Mouse (Mus musculus) induced T-regulatory cell, adult 2 months (primary cell): ENCODE data around the gene Creg1.
"Not testable (repeated sequence)": the region's sequence is repeated elsewhere in the genome, so short reads cannot be mapped to it uniquely, and the experiment has no call there.

Experiments
- DNase-seq: peaks from one replicate; pipeline ENCODE4 v3.0.0-alpha.2; 2012; ENCODE audit warnings: low read depth

Creg1 gene

DNA sequence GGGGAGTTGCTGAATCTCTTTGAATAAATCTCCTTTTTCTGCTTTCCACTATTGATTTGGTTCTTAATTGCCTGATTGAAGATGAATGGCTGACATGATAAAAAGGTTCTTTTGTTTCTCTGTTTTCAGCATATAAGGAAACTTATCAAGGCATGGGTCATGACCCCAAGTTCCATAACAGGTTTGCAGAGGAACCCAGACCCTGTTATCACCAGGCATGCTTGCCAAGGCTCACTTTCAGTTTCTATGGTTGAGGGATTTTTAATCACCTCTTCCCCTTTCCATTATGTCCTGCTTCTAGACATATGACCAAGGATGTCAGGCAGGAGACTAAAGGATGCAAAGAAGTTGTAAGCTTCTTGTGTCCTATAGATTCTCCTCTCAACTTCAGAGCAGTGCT lies 12.4 kb upstream of the Creg1 start:
- no peak for DNase-seq

- no peak for DNase-seq
These were observed 11.7 kb upstream of the Creg1 start for GRCm38 (mm10) chr1:165751838-165752237.

DNA sequence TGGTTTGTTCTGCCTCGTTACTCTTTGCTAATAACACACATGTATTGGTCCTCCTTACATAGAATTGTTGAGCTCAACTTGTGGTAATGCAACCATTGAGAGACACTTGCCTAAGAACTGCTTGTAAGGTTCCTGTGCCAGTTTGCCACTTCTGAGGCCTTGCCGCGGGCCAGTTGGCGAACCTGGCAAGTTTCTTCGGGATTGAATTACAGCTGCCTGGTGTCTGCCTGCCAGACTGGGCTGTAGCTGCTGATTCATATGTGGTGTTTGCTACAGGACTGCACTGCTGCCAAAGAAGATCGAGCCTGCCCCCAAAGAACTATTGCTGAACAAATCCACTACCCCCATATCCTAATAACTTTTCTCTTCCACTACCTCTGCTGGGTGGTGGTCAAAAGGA lies 9.3 kb upstream of the Creg1 start:
- no peak for DNase-seq

DNA sequence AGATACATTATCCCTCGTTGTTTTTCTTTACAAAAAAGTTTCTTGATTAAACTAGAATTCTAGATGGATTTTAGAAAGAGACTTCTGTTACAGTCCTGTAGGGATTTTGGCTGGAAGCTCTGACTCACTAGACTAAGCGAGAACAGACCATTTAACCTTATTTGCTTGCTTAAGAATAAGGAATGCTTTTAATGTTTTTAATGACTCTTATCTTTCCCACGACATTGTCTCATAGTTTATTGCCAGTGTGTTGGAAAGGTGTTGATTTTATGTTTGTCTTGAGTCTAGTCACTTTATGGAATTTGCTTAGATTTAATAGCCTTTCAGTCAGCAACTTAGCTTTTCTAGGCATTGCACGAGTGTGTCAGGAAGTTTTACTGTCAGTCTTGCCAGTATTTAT lies 8.4 kb upstream of the Creg1 start:
- DNase-seq = no peak

GRCm38 (mm10) chr1:165761522-165762305 lies 1.8 kb upstream of the Creg1 start:
- no peak for DNase-seq

GRCm38 (mm10) chr1:165762498-165762897 lies 1.0 kb upstream of the Creg1 start:
- DNase-seq = not testable (repeated sequence)

GRCm38 (mm10) chr1:165762914-165763634 lies 472 bp upstream of the Creg1 start:
- DNase-seq = peak; percentile 80

- DNase-seq = no peak
These were observed 1.0 kb downstream of the Creg1 start for GRCm38 (mm10) chr1:165764571-165764970.

DNA sequence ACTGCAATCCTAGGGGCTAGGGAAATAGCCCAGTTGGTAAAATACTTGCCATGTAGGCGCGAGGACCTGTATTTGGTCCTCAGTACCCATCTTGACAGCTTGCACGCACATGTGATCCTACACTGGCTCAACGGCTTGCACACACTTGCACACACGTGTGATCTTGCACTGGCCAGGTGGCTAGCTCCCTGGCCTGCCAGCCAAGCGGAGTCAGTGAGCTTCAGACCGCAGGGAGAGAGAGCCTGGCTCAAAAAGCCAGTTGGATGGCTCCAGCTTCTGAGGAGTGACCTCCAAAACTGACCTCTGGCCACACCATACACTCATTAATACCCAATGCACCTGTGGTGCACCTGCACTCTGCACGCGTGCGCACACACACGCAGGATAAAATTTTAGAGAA lies 1.5 kb downstream of the Creg1 start:
- DNase-seq = no peak

- no peak for DNase-seq
These were observed 2.2 kb downstream of the Creg1 start for GRCm38 (mm10) chr1:165765651-165766294.

DNA sequence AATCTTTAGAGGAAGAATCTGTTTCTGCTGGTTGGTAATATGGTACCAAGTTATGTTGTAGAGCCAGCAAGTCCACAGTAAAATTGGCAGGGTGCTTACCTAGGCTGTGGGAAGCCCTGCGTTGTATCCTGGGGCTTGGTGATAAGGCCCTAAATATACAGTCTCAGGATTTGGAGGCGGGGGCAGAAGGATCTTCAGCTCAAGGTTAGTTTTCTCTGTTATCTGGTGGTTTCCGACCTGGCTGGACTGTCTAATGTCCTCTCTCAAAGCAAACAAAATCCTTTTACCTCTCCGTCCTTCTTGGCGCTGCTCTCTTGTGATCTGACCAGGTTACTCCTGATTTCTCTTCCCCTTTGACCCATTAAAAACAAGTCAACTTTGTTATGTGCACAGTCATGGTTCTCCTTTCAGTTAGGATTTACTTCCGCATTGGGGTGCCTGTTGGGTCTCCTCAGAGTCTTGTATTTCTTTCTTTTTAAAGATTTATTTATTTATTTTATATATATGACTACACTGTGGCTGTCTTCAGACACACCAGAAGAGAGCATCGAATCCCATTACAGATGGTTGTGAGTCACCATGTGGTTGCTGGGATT lies 2.8 kb downstream of the Creg1 start:
- DNase-seq = no peak

- no peak for DNase-seq
These were observed 5.5 kb downstream of the Creg1 start for GRCm38 (mm10) chr1:165768894-165769512.

- no peak for DNase-seq
These were observed 6.7 kb downstream of the Creg1 start for GRCm38 (mm10) chr1:165770181-165770759.

DNA sequence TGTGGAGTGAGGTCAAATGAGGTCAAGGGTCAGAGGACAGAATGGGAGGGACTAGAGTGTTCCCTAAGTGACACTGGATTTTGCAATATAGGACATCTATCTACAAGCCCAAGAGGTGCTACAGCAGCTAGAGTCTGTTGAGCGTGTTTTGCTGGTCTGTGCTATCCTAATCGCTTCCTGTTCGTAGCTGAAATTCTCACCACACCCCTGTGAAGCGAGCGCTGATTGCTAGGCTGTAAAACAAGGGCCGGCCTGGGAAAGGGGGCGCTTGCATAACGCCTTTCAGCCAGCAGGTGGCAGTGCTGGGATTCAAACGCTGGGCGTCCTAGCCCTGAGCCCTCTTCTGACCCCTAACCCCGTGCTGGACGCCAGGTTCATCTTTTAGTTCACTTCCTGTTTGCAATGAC lies 7.9 kb downstream of the Creg1 start:
- peak; percentile 90 for DNase-seq

DNA sequence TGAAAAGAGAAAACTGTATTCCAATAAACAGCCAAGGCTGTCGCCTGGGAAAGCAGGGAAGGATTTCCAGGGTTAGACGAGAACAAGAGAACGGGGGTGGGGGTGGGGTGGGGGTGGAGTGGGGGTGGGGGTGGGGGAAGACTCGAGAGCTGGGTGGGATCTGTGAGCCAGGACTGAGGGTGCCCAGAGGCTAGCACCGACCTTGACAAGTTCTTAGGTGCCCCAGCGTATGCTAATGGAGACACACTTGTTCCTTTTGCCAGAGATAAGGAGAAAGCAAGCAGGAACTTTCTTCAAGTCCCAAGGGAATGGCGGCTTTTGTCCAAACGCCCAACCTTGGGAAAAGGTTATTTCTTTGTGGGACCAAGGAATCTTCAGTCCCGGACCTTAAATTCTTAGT lies 8.5 kb downstream of the Creg1 start:
- no peak for DNase-seq

- peak; percentile 90 for DNase-seq
These were observed 12.2 kb downstream of the Creg1 start for GRCm38 (mm10) chr1:165775518-165776294.

DNA sequence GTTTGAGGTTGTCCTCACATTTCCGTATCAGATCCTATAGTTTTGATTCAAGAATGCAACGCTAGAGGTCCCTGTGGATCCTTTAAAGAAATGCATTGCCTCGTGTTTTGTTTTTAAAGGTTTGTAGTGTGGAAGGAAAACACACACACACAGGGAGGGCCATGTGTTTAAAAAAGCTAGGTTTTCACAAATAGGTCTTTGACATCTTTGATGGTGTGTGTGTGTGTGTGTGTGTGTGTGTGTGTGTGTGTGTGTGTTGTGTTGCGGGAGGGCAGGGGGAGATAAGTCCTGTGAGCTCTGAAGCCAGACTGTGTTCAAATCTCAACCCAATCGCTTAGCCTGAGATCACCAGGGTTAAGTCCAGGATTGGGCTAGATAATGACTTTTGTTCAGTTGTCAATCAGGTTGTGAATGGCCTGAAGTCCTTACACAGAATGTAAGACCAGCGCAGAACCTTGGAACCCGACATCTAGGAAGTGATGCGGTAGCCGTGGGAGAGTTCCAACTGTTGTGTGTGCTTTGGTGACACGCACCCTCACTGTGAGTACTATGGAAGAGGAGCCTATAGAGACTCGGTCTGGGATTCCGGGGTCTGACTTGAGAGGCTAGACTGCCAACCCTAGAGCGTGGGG lies 16.5 kb downstream of the Creg1 start:
- DNase-seq = peak; percentile 90

DNA sequence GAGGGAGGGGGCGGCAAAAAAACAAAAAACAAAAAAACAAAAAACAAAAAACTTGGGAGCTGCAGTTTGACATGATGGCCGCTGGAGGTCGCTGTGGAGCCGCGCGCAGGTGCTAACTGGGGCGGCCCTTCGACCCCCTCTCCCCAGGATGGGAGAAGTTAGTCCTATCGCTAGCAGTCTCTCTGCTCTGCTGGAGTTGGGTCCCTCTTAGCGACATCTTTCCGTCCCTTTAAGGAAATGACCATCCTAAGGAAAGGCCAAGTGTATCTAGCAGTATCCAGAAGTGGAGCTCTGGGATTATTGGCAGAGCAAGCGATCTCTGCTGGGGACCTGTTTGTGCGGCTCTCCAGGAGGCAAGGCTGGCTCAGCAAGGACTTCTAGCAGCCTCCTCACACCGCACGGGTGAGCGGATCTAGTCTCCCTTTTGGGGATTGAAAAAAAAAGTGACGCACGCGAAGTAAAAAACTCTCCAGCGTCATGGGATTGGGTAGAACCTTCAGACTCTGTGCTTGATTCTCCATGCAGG lies 17.1 kb downstream of the Creg1 start:
- DNase-seq = peak; percentile 80

- DNase-seq = no peak
These were observed 17.9 kb downstream of the Creg1 start for GRCm38 (mm10) chr1:165781426-165781825.

GRCm38 (mm10) chr1:165781911-165782310 lies 18.4 kb downstream of the Creg1 start:
- DNase-seq = peak; percentile 43
